Mouse (Mus musculus): ENCODE measurements at regions not wholly inside any gene's neighbourhood (a gene's known extent, or its start where the extent isn't known, plus 50 kb on each side); places are given as distances from the start of the nearest gene placed in this dataset.

DNA sequence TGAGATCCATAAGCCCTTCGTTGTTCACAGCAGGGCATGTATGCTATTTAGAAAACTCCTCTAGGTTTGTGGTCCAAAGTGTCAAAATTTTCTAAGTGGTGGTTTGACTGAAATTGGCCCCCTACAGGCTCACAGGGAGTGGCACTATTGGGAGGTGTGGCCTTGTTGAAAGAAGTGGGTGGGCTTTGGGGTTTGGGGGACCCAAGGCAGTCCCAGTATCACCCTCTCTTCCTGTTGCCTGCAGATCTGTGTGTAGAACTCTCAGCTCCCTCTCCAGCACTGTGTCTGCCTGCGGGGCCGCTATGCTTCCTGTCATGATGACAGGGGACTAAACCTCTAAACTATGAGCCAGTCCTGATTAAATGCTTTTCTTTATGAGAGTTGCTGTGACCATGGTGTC lies 144.1 kb upstream of the Serp2 start:
- no peak for TF ChIP-seq CTCF (IDR thresholded peaks at IDR 0.05; ENCODE audit: low read depth, low read length)
- no peak for TF ChIP-seq POLR2A (IDR thresholded peaks at IDR 0.05; ENCODE audit: borderline replicate concordance, low read depth, low read length)

All from bone marrow macrophage, adult 2 months (primary cell).